10 mouse cellular contexts compared by ENCODE assay signal in genomic region chr11:29788921-29789638, GRCm38 (mm10). TPM values are rescaled to one million over a fixed set of nuclear protein-coding genes. Genes with fewer than 3 reads are reported as not detected.
DNase-seq lines count a peak whose midpoint lies in the region; ATAC-seq and TF ChIP-seq lines count a peak whose summit lies in the region.
"Had no signal": no experiment of that assay in that cellular context is flagged by ENCODE, and none has a peak within 500 bp of the region (broad histone marks: within the 10 kb centered on the region; RNA-seq: fewer than 3 reads in every experiment).

No protein-coding gene starts in this region.

- no peak for DNase-seq in forebrain, embryonic 10.5 days (ENCODE audit: extremely low spot score, low spot score)
- peak; percentile 56 to 61 for DNase-seq in layer of hippocampus, postnatal 25 days (ENCODE audit: extremely low spot score in 1 of 2, low spot score in 1 of 2)
- DNase-seq in urinary bladder, postnatal 25 days (ENCODE audit: low spot score) = no peak
- no peak for DNase-seq in urinary bladder, postnatal 4 days (ENCODE audit: low spot score in 2 of 2)
- no peak for DNase-seq in heart, postnatal 25 days (ENCODE audit: low spot score)

- H3K36me3 ChIP-seq in forebrain, embryonic 12.5 days (replicated peaks) = no peaks in the 10 kb centered on the region
- H3K36me3 ChIP-seq in forebrain, embryonic 10.5 days (replicated peaks) = no peaks in the 10 kb centered on the region
- H3K36me3 ChIP-seq in forebrain, embryonic 15.5 days = no peaks in the 10 kb centered on the region; the same call in 1 of the 2 replicates
- H3K36me3 ChIP-seq: embryonic facial prominence, embryonic 15.5 days; liver, embryonic 15.5 days had no signal

- peaks cover 9% of the 10 kb centered on the region; the same call in 1 of the 2 replicates for H3K4me1 ChIP-seq in forebrain, embryonic 12.5 days
- no peaks in the 10 kb centered on the region for H3K4me1 ChIP-seq in forebrain, embryonic 10.5 days
- H3K4me1 ChIP-seq in forebrain, embryonic 15.5 days = peaks cover 27% of the 10 kb centered on the region
- peaks cover 8% of the 10 kb centered on the region for H3K4me1 ChIP-seq in olfactory bulb, adult 2 months (ENCODE audit: control insufficient read depth, insufficient read depth, low read length)
- H3K4me1 ChIP-seq: embryonic facial prominence, embryonic 15.5 days had no signal

- no peak overlapping the region for H3K4me2 ChIP-seq in forebrain, embryonic 12.5 days
- H3K4me2 ChIP-seq in forebrain, embryonic 15.5 days (replicated peaks) = peak overlapping the region; percentile 18; the same call in 1 of the 2 replicates
- H3K4me2 ChIP-seq: embryonic facial prominence, embryonic 15.5 days; liver, embryonic 15.5 days had no signal

- H3K27ac ChIP-seq in forebrain, embryonic 12.5 days = peak overlapping the region; percentile 59; the same call in 1 of the 2 replicates
- no peak overlapping the region for H3K27ac ChIP-seq in forebrain, embryonic 10.5 days
- peak overlapping the region; percentile 82 for H3K27ac ChIP-seq in forebrain, embryonic 15.5 days (replicated peaks)
- peak overlapping the region; percentile 98 for H3K27ac ChIP-seq in olfactory bulb, adult 2 months (ENCODE audit: insufficient read depth, low read depth, low read length)
- H3K27ac ChIP-seq: embryonic facial prominence, embryonic 15.5 days; liver, embryonic 15.5 days had no signal

- intact Hi-C loops in heart, postnatal 25 days (cut with DNase I) = no loop called here

- H3K9ac ChIP-seq in forebrain, embryonic 12.5 days = no peak overlapping the region
- no peak overlapping the region for H3K9ac ChIP-seq in forebrain, embryonic 15.5 days (replicated peaks)
- H3K9ac ChIP-seq: embryonic facial prominence, embryonic 15.5 days; liver, embryonic 15.5 days had no signal

- no peak overlapping the region for H3K4me3 ChIP-seq in forebrain, embryonic 12.5 days (replicated peaks)
- H3K4me3 ChIP-seq in forebrain, embryonic 10.5 days = no peak overlapping the region
- H3K4me3 ChIP-seq in forebrain, embryonic 15.5 days = no peak overlapping the region
- no peak overlapping the region for H3K4me3 ChIP-seq in olfactory bulb, adult 2 months (ENCODE audit: insufficient read depth, low read depth, low read length)
- H3K4me3 ChIP-seq: embryonic facial prominence, embryonic 15.5 days; liver, embryonic 15.5 days had no signal

- TF ChIP-seq POLR2A in olfactory bulb, adult 2 months (IDR thresholded peaks at IDR 0.05; ENCODE audit: insufficient read depth, low read depth, low read length) = no peak

- H3K9me3 ChIP-seq in forebrain, embryonic 12.5 days = no peaks in the 10 kb centered on the region
- H3K9me3 ChIP-seq in forebrain, embryonic 10.5 days = no peaks in the 10 kb centered on the region
- H3K9me3 ChIP-seq in forebrain, embryonic 15.5 days = no peaks in the 10 kb centered on the region
- H3K9me3 ChIP-seq: embryonic facial prominence, embryonic 15.5 days; liver, embryonic 15.5 days had no signal

- 70% methylated on average over 6 of the region's 6 CpGs for WGBS in forebrain, embryonic 12.5 days
- WGBS in forebrain, embryonic 10.5 days = 87% methylated on average over 6 of the region's 6 CpGs
- 51% methylated on average over 6 of the region's 6 CpGs for WGBS in forebrain, embryonic 15.5 days
- WGBS in olfactory bulb, adult 2 months = 40% methylated on average over 6 of the region's 6 CpGs

- no peak for TF ChIP-seq CTCF in olfactory bulb, adult 2 months (IDR thresholded peaks at IDR 0.05; ENCODE audit: insufficient read depth, low read depth, low read length)

- peak; percentile 81; the same call in 1 of the 2 replicates for ATAC-seq in forebrain, embryonic 12.5 days (ENCODE audit: low FRiP score)
- ATAC-seq in forebrain, embryonic 15.5 days (replicated peaks) = peak; percentile 97

- no peaks in the 10 kb centered on the region for H3K27me3 ChIP-seq in forebrain, embryonic 12.5 days
- no peaks in the 10 kb centered on the region for H3K27me3 ChIP-seq in forebrain, embryonic 10.5 days (ENCODE audit: poor library complexity, severe bottlenecking)
- no peaks in the 10 kb centered on the region for H3K27me3 ChIP-seq in forebrain, embryonic 15.5 days
- H3K27me3 ChIP-seq: embryonic facial prominence, embryonic 15.5 days; liver, embryonic 15.5 days had no signal

RNA-seq across cellular contexts. Expression of gene 4931440F15Rik, which starts 36.4 kb away (rescaled TPM):
- polyA plus RNA-seq in forebrain, embryonic 12.5 days (2016; fragmentation: Nextera tagmentation; extraction: Ambion mirVana) = 0.06 and 0.13 TPM in 2 replicates
- polyA plus RNA-seq in forebrain, embryonic 10.5 days (2016; fragmentation: Nextera tagmentation; extraction: Ambion mirVana) = 0.12 TPM in 1 of 2 replicates, not detected in the other
- 0.37 and 0.47 TPM in 2 replicates for polyA plus RNA-seq in forebrain, embryonic 15.5 days (2015; fragmentation: Nextera tagmentation; extraction: Ambion mirVana)
- 1 to 10 TPM; 2.3 to 3.6 TPM for total RNA-seq in layer of hippocampus, postnatal 25 days (2021)
- not detected in 2 replicates for polyA plus RNA-seq in olfactory bulb, adult 2 months (2012; ENCODE audit: insufficient read depth, insufficient read length, low replicate concordance, missing spikeins)
- total RNA-seq in heart, postnatal 25 days (2021) = 1 to 10 TPM; 1.8 to 2.3 TPM

Comparison
In these comparisons a context has a peak if more than half of its experiments do, and no peak if none do; other contexts are left out.
1. DNase-seq: peak in layer of hippocampus, postnatal 25 days (2 of 2); none in forebrain, embryonic 10.5 days (single experiment), urinary bladder, postnatal 25 days (single experiment), urinary bladder, postnatal 4 days (0 of 2) and heart, postnatal 25 days (single experiment).